Mouse (Mus musculus): ENCODE data around the gene Ubl4b. TPM values are rescaled to one million over a fixed set of nuclear protein-coding genes. Genes with fewer than 3 reads are reported as not detected.

Gene Ubl4b
- total RNA-seq, 2 experiments from 2014 or later: not detected

DNA sequence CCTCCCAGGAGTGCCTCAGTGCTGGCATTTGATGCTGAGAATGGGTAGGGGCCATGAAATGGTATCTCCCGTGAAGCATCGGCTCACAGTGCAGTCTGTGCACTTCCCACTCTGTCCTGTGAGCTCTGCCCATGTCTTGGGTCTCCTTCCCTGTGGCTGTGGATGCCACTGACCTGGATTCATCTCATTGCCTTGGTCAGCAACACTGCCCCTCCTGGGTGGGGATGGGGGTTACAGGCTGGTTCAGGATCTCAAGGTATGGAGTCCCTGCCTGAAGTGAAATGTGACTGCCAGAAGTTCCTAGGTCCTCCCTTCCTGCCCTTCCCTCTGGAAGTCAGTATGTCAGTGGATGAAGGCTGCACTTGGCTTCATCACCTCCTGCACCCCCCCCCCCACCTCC is 7.2 kb upstream of the Ubl4b start:
- TF ChIP-seq CTCF (conservative IDR thresholded peaks at IDR 0.05): 0 out of 2 replicates have a peak, but pooled peaks have one; percentile 6
- Histone ChIP-seq H3K27ac (no peak overlapping the region), H3K4me3 (no peak overlapping the region)
- DNase-seq (ENCODE audit: low spot score in 2 of 2): no peak

DNA sequence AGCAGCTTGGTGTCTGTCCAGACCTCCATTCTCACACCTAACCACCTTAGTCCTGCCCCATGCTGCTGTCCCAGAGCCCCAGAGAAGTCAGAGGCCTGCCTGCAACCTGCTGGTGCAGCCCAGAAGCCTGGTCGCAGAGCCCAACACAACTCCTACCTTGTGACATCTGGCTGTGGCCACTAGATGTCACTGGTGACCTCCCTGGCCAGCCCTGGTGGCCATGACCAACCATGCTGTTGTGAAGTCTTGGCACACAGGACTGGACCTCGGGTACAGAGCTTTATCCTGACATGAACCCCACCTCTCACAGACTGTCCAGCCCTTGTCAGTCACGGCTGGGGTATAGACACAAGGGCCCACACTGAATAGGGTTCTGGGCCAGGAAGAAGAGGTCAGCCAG is 4.3 kb upstream of the Ubl4b start:
- H3K27ac ChIP-seq: no peak overlapping the region
- H3K4me3 ChIP-seq: no peak overlapping the region
- DNase-seq (ENCODE audit: low spot score in 2 of 2): peak; percentile 45 to 54
- peak; percentile 91 for TF ChIP-seq CTCF (conservative IDR thresholded peaks at IDR 0.05)

DNA sequence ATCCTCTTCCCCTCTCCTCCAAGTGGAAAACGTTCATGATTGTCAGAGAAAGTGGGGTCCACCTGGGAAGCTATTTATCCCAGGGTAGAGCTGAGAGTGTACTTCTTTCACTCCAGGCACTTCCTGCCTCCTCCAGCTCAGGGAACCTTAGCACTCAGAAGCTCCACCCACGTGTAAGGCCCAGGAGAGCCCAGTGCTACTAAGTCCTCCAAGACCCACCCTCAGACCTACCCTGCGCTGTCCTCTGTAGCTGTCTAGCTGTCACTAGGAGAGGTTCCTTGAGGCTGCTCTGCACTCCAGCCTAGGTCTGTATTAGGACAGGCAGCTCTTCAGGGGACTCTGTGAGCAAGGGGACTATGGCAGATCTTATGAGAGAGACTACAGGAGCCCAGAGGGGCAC is 3.9 kb upstream of the Ubl4b start:
- TF ChIP-seq CTCF (conservative IDR thresholded peaks at IDR 0.05): no peak
- no peak overlapping the region for H3K4me3 ChIP-seq
- DNase-seq (ENCODE audit: low spot score in 2 of 2): no peak
- no peak overlapping the region for H3K27ac ChIP-seq

DNA sequence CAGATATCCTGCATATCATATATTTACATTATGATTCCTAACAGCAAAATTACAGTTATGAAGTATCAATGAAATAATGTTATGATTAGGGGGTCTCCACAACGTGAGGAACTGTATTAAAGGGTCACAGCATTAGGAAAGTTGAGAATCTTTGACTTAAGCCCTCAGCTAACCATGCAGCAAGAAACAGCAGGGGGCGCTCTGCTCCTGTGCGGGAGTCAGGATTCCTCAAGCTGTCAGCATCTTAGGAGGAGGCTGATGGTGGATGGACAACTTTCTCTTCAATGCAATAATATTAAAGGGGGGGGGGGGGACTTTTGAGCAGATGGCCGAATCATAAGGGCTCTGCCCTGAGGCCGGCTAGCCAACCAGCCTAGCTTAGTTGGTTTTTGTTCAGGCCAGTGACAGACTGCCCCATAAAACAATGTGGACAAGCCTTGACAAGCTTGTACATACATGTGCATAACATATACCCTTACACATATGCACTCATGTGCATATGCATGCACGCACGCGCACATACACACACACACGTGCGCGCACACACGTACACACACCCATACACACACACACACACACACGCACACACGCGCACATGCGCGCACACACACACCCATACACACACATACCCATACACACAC is 4.3 kb downstream of the Ubl4b start:
- Histone ChIP-seq H3K27ac (no peak overlapping the region), H3K4me3 (no peak overlapping the region)
- TF ChIP-seq CTCF (conservative IDR thresholded peaks at IDR 0.05): peak; percentile 84
- peak; percentile 54 to 79 for DNase-seq (ENCODE audit: low spot score in 2 of 2)

DNA sequence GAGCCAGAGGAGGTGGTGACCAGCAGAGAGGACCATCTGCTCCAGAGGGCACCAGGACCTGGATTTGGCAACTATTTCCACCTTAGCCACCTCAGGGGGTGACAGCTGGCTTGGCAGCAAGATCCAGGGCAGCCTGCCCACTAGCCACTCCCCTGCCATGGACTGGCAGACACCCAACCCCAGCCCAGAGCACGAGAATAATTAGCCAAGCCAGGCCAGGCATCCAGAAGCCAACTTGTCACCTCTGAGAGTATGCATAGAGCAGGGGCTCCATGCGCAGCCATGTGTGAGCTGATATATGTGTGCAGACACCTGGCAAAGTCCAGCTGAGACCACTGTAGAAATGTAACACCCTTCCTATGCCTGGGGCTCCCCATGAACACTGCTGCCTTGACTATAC is 7.9 kb downstream of the Ubl4b start:
- DNase-seq (ENCODE audit: low spot score in 2 of 2): no peak
- TF ChIP-seq CTCF (conservative IDR thresholded peaks at IDR 0.05): no peak
- Histone ChIP-seq H3K4me3 (no peak overlapping the region), H3K27ac (no peak overlapping the region)

DNA sequence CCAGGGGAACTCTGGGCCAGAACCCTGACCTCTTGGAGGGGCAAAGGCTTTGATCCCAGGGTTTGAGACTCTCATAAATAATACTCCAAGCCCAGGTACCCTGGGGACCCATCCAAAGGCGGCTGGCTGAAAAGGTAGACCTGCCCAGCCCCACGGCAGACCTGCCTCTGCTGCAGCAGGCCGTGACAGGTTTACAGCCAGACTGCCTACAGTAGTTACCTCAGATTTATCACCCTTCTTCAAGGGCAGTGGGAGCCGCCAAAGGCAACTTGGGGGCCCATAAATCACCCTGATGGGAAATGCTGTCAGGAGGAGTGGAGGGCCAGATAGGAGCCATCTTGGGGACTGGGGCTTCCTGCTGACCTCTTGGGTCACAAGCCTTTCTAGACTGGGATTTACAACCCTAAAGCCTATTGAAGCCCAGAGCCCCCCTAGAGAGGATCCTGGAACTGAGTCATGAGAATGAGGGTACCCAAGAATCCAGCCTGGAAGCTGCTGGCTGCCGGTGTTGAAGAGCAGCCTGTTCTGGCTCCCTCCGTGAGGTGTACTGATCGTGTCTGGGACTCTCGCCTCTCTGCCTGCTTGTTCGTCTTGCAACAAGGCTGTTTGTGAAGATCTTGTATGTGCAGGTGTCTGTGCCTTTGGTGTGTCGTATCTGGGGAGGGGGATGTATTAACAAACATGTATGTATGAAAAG is 9.0 kb downstream of the Ubl4b start:
- no peak for TF ChIP-seq CTCF (conservative IDR thresholded peaks at IDR 0.05)
- H3K27ac ChIP-seq: no peak overlapping the region
- no peak overlapping the region for H3K4me3 ChIP-seq
- no peak for DNase-seq (ENCODE audit: low spot score in 2 of 2)

DNA sequence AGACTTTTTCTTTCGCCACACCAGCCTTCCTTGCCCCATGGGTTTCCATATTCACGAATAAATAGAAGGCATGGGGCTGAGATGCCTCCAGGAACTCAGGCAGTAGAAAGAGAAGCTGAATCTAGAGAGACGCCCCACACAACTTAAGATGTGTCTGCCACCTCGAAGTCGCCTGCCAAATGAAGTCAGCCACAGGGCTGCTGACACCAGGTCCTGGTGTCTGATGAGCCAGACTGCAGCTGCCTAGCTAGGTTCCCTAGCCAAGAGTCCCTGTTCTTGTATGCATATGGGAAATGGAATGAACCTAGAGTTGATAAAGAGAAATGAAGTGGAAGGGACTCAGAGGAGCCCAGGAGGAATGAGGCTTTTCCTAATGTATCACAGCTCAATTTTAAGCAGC is 9.6 kb downstream of the Ubl4b start:
- Histone ChIP-seq H3K27ac (no peak overlapping the region), H3K4me3 (no peak overlapping the region)
- no peak for DNase-seq (ENCODE audit: low spot score in 2 of 2)
- TF ChIP-seq CTCF (conservative IDR thresholded peaks at IDR 0.05): no peak

DNA sequence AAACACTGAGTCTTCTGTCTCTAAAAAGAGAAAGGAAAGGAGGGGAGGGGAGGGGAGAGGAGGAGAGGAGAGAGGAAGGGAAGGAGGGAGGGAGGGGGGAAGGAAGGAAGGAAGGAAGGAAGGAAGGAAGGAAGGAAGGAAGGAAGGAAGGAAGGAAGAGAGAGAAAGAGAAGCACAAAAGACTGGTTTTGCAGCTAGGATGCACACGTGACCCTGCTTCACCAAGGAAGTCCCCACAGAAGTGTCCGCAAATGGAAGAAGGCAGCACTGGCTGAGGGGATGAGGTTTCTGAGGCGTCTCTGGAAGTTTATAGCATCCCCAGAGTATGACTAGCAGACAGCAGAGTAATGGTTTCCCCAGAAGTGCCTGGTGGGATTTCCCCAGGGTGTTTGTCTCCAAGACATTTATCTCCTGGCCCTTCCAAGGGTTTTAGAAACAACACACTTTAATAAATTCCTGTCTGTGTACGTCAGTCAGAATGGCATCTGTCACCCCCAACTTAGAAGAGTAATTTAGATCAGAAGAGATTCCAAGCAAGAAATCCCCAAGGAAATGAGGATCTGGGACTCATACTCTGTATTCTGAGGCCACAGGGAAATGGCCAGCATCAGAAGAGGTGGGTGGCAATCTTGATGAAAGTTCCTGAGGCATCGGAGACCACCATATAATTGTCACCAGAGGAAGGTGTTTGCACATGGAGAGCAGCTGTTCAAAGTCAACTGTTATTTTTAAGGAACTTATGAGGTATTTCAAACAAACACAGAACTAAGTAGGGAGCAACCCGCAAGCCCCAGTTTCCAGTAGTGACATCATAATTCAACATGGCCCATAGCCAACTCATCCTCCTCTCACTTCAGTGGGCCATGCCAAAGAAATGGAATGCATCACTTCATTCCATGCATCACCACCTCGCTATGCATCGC is 11.5 kb downstream of the Ubl4b start:
- H3K4me3 ChIP-seq: no peak overlapping the region
- no peak for DNase-seq (ENCODE audit: low spot score in 2 of 2)
- H3K27ac ChIP-seq: no peak overlapping the region
- no peak for TF ChIP-seq CTCF (conservative IDR thresholded peaks at IDR 0.05)

DNA sequence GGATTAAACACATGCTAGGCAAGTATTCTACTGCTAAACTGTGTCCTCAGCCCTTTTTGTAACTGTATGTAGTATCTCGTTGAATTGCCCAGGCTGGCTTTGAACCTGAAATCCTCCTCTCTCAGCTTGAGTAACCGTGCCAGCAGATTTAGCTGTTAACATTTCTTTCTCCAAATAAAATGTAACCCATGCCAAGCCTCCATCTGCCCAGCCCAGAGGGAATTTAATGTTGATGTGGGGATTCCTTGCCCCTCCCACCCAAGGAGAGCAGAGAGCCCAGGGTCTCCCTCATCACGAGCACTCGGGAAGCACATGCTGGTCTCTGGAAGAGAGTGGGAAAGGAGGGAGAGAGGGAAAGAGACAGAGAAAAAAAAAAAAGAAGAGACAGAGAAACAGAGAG is 12.3 kb downstream of the Ubl4b start:
- no peak for DNase-seq (ENCODE audit: low spot score in 2 of 2)
- no peak overlapping the region for H3K27ac ChIP-seq
- H3K4me3 ChIP-seq: no peak overlapping the region
- TF ChIP-seq CTCF (conservative IDR thresholded peaks at IDR 0.05): no peak

DNA sequence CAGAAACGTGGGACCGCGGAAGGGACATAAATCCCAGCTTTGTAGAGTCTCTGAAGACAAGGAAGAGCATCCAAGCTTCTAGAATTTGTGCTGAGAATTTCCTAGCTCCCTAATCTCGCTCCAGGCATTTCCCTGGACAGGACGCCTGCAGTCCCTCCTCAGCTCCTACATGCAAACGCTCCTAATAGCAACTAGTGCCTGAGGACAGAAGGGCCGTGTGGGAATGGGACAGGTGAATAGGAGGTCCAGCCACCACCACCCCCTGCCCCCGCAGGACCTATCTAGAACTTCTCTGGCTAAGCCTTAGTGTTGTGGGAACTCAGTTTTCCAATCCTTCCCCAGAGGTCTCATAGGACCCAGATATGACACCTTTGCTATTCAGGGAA is 17.4 kb downstream of the Ubl4b start:
- DNase-seq (ENCODE audit: low spot score in 2 of 2): no peak
- no peak; the same call in 1 of the 2 replicates for TF ChIP-seq CTCF (conservative IDR thresholded peaks at IDR 0.05)
- Histone ChIP-seq H3K27ac (peak overlapping the region; percentile 87), H3K4me3 (peak overlapping the region; percentile 39)

DNA sequence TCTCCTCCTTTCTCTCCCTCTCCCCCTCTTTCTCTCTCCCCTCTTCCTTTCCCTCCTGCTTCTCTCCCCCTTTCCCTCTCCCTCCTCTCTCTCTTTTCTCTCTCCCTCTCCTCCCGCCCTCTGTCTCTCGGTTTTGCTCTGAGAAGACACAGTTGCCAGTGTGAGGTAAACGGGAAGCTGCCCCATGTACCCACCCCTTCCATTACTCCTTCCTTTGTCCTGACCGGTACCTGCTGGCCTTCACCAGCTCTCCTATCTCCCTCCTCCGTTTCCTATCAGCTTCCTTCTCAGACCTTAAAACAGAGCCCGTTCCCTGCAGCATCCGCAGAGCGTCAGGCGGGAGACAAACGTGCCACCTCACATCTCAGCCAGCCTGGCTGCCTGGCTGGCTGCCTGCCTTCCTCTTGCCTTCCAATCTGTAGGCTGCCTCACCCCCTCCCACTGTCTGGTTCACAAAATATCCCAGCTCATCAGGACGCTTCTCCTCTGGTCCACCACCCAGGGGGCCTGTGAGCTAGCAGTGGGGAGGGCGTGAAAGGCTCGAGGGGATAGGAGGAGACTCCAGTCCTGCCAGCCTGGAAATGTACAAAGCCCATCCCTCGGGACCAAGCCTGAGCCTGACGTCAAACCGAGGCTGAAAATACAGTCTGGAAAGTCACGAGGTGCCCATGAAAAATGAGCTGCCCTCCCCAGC is 17.9 kb downstream of the Ubl4b start:
- H3K27ac ChIP-seq: peak overlapping the region; percentile 87
- DNase-seq (ENCODE audit: low spot score in 2 of 2): peak; percentile 72 to 76

DNA sequence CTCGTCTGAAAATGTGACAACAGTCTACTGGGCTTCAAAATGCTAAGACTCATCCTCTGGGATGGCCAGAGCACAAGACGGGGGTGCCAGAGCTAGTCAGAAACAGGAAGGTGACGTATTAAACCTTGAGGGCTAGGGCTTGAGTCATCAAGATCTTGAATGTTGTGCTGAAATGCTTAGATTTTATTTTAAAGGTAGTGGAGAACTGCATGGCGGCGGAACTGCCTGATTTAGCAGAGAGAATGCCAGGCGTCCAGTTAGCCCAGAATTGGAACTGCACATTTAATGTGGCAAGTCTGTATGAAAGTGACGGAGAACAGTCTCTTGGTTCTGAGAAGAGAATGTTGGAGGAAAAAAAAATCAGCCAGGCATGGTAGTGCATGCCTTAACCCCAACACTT is 19.9 kb downstream of the Ubl4b start:
- DNase-seq (ENCODE audit: low spot score in 2 of 2): no peak
- Histone ChIP-seq H3K27ac (no peak overlapping the region), H3K4me3 (no peak overlapping the region)
- no peak for TF ChIP-seq CTCF (conservative IDR thresholded peaks at IDR 0.05)

More for the DNA sequence above, 17.9 kb downstream of the Ubl4b start:
- no peak for TF ChIP-seq CTCF (conservative IDR thresholded peaks at IDR 0.05)
- peak overlapping the region; percentile 39 for H3K4me3 ChIP-seq

DNA sequence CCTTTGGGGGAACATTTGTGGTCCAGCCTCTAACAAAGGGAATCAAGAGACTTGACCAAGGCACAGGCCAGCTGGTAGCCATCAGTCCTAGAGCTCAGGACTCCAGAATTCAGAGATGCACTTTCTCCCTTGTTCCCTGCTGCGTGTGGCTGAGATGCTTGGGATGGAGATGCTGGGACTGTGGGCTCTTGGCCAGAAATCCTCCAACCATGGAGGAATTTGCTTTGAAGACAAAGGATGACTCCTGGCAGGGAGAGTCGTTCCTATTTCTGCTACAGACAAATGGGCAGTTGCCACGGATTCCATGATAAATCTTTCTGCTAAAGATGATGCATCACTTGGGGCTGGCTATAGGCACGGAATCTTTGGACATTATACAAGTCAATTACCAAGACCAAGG is 21.3 kb downstream of the Ubl4b start:
- no peak for TF ChIP-seq CTCF (conservative IDR thresholded peaks at IDR 0.05)
- H3K4me3 ChIP-seq: no peak overlapping the region
- no peak for DNase-seq (ENCODE audit: low spot score in 2 of 2)
- no peak overlapping the region for H3K27ac ChIP-seq
